Mouse (Mus musculus) gastrocnemius, adult 18-20 months (tissue): ENCODE results near the gene Vmn1r1. TPM values are rescaled to one million over a fixed set of nuclear protein-coding genes. Genes with fewer than 3 reads are reported as not detected.
"Not testable (repeated sequence)": the region's sequence is repeated elsewhere in the genome, so short reads cannot be mapped to it uniquely, and the experiment has no call there.

ENCODE experiments used
- DNase-seq: peaks from one replicate; pipeline ENCODE4 v3.0.0; 2021; ENCODE audit warnings: low spot score
- long read RNA-seq, 2 experiments: library from polyadenylated mRNA; stranded (forward); transcript quantifications; one replicate each; pipeline ENCODE4 v2.0.0; 2021
- total RNA-seq, 2 experiments: library from RNA; stranded (reverse); gene quantifications; 2 replicates each; pipeline ENCODE4 v1.2.3; 2021

Gene Vmn1r1
- total RNA-seq = not detected
- long read RNA-seq, experiment 1 = 0 reads
- long read RNA-seq, experiment 2 = 0 reads

GRCm38 (mm10) chr1:182164386-182164785, at the start of gene Vmn1r1:
Gene Vmn1r1 (minus strand): TSS chr1:182164486.
- DNase-seq = no peak

GRCm38 (mm10) chr1:182210322-182210721, 46.0 kb upstream of the Vmn1r1 start:
- DNase-seq = no peak

DNA sequence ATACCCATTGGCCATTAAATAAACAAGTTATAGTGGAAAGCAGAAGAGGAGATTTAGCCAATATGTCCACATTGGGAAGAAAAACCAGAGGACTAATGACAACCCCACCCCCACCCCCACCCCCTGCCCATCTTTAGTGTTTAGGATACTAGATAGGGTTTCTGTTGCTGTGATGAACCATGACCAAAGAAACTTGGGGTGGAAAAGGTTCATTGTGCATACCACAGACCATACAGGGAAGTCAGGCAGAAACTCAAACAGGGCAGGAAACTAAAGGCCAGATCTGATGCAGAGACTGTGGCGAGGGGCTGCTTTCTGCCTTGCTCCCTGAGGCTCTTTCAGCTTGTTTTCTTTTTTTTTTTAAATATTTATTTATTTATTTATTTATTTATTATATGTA, 28.3 kb upstream of the Vmn1r1 start:
- no peak for DNase-seq

GRCm38 (mm10) chr1:182191816-182192545, 27.7 kb upstream of the Vmn1r1 start:
- no peak for DNase-seq

DNA sequence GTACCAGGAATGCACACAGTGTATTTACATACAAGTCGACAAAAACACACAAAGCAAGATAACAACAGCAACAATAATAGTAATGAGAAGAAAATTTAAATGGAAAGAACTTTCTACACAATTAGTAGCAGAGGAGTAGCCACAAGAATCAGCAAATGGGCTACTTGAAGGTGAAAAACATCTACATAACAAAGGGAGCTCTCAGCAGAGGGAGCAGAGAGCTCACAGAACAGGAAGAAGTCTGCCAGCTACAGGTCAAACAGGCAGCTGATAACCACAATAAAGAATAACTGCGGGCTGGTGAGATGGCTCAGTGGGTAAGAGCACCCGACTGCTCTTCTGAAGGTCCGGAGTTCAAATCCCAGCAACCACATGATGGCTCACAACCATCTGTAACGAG, 26.9 kb upstream of the Vmn1r1 start:
- no peak for DNase-seq

DNA sequence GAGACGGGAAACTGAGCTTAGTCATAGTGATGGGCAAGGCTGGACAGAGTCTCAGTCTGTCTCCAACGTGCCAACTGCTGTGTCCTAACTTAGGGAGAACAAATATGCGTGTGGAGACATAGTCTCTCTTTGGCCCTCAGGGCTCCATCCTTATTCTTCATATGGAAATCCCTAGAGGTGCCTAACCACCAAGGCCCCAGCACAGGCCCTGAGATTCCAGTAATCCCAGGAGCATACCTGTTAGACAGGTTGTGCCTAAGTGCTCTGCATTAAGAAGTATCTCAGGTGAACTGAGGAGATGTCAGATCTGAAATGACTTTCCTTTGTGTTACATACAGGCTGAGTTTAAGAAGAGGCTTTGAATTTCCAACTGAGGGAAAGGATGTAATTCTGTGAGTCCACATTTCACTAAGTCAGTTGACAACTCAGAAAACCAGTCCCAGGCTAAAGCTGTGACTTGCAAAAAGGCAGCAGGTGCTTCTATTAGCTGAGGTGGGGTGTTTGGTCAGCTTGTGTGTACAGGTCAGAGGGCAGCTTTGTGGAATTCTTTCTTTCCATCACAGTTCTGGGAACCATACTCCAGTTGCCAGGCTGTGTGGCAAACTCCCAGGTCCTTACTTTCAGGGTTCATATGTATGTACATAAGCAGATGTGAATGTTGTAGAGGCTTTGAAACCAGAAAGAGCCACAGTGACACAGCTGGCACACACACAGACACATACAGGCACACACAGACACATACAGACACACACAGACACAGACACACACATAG, 25.6 kb upstream of the Vmn1r1 start:
- no peak for DNase-seq

- DNase-seq = not testable (repeated sequence)
Observed at GRCm38 (mm10) chr1:182182449-182182848, 18.2 kb upstream of the Vmn1r1 start.

GRCm38 (mm10) chr1:182181456-182182305, 17.4 kb upstream of the Vmn1r1 start:
- no peak for DNase-seq

DNA sequence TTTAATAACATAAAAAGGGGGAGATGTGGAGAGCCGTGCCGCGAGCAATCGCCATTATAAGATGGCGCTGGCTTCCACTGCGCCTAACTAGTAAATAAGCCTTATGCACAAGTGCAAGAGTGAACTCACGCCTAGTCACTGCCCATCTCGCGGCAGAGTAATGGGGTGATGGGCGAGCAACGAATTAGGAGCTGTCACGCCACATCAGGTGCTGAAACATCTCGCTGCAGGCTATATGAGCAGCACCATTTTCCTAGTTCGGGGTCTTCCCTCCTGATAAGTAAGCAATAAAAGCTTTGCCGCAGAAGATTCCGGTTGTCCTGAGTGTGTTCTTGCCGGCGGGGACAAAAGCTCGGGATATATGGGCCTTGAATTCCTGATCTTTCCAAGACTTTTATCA, 12.7 kb upstream of the Vmn1r1 start:
- not testable (repeated sequence) for DNase-seq

DNA sequence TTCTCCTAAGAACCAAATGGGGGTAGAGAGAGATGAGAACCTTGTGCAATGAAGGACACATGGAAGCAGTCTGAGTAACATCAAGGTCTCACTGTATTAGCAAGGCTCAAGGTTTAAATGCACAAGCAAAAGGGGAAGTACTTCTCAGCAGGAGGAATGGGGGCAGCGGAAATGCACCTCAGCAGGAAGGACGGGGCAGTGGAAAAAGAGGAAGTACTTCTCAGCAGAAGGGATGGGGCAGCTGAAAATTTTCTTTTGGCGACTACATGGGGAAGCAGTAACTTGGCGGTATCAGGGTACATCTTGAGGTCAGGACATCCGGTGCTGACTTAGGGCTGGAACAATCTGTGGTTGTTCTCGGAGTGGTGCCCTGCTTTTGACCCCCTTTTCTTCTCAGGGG, 5.9 kb upstream of the Vmn1r1 start:
- DNase-seq = not testable (repeated sequence)

DNA sequence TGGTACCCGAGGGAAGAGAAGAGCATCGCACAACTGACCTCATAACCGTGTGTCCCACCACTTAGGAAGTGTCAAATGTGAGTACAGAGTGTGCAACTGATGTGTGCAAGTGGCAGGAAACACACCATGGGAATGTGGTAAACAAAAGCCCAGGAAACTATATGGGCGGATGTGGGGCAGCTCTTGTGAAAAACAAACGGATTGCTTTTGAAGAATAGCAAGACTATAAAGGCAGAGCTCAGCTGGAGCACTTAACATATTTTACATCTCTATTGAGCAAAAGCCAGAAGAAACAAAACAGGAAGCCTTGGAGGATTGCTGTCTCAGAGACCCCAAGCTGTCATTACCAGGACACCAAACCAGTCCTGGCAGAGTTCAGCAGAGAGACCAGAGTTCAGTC, 1.3 kb downstream of the Vmn1r1 start:
- no peak for DNase-seq

- no peak for DNase-seq
Observed at GRCm38 (mm10) chr1:182159575-182159974, 4.7 kb downstream of the Vmn1r1 start.

DNA sequence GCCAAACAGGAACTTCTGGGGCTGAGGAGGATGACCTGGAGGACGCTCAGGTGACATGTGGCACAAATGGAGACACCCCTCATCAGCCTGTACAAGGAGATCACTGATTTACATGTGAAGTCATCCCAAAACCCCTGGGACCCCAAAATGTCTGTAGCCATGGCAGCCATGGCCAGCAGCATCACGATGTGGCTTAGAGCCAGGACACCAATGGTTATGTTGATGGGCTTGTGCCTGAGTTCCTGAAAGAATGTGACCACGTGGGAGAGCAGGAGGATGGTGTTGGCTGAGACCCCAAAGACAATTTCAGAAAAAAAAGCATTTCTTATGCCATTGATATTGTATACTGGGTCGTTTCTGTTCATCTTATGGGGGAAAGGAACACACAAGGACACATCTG, 6.6 kb downstream of the Vmn1r1 start:
- DNase-seq = no peak

- DNase-seq = no peak
Observed at GRCm38 (mm10) chr1:182149966-182150365, 14.3 kb downstream of the Vmn1r1 start.

- DNase-seq = no peak
Observed at GRCm38 (mm10) chr1:182148864-182149514, 15.3 kb downstream of the Vmn1r1 start.

GRCm38 (mm10) chr1:182145546-182145945, 18.7 kb downstream of the Vmn1r1 start:
- no peak for DNase-seq

DNA sequence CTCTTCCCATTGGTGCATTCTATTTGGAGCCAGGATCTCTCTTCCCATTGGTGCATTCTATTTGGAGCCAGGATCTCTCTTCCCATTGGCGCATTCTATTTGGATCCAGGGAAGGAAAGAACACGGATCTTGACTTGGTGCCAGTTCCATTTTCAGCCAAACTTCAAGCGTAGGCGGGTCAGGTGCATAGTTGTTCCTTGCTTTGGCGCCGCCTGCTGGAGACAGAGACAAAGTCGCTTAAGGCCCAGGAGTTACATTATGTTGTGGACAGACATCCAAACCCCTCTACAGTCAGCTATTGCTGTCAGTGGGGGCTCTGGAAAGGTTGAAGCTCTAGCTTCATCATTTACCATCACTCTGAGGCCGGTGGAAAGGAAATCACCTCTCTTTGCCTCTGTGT, 21.0 kb downstream of the Vmn1r1 start:
- no peak for DNase-seq

DNA sequence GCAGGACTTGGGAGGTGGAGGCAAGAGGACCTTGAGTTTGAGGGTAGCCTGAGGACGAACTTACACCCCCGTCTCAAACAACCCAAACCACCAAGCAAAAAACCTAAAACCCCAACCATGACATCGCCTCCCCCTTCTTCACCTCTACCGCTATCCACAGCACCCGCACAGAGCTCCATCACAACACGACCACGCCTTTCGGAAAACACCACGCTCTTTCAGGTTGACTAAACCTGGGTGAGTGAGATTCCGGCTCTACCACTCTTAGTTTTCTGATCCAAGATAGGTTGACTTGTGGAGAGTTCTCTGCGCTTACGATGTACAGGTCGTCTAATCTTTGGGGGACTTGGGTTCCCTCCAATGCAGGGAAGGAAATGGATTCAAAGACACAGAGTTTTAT, 21.6 kb downstream of the Vmn1r1 start:
- no peak for DNase-seq

GRCm38 (mm10) chr1:182140370-182140769, 23.9 kb downstream of the Vmn1r1 start:
- DNase-seq = peak; percentile 70

GRCm38 (mm10) chr1:182139937-182140336, 24.3 kb downstream of the Vmn1r1 start:
- no peak for DNase-seq

DNA sequence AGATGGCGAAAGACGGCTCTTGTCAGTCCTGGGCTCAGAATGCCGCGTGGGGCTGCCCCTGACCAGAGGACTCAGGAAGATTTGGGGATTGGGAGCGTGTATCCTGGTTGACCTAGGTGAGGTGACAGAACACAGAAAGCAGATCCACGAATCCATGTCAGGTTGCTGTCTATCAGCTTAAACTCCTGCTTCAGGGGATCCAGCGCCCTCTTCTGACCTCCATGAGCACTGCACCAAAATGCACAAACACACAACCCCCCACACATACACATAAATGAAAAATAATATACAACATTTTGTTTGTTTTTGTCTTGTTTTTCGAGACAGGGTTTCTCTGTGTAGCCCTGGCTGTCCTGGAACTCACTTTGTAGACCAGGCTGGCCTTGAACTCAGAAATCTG, 26.1 kb downstream of the Vmn1r1 start:
- DNase-seq = no peak
